In the genomic region with DNA sequence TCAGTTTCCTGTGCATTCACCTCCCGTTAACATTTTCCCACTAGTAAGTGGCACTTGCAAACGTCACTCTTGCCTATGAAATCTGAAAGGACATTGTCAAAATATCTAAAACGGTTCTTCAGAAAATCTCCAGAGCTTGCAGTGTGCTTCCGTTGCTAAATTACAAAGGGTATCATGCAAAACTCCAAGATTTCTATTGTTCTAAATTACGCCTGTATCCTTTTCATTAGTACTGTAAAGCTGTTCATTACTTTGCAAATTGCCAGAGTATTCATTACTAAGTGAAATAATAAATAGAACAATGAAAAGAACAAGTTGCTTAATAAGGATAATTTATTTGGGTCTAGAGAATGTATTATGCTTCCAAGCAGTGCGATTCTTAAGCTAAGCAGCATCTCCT, we compare ENCODE assay signal across 20 mouse cellular contexts.
A peak's percentile ranks its signal among the peaks of the same experiment; 100 is the strongest.
DNase-seq lines count a peak whose midpoint lies in the region; ATAC-seq lines count a peak whose summit lies in the region.
"Had no signal": no experiment of that assay in that cellular context is flagged by ENCODE, and none has a peak within 500 bp of the region (broad histone marks: within the 10 kb centered on the region; RNA-seq: fewer than 3 reads in every experiment).

No protein-coding gene starts in this region.

- H3K27ac ChIP-seq in forebrain, embryonic 14.5 days (ENCODE audit: low read depth, low read length) = no peak overlapping the region
- H3K27ac ChIP-seq in forebrain, embryonic 15.5 days (replicated peaks) = no peak overlapping the region
- H3K27ac ChIP-seq in hindbrain, embryonic 10.5 days = no peak overlapping the region
- H3K27ac ChIP-seq: embryonic facial prominence, embryonic 10.5 days; embryonic facial prominence, embryonic 12.5 days had no signal

- H3K9me3 ChIP-seq in forebrain, embryonic 14.5 days (replicated peaks; ENCODE audit: control insufficient read depth, low read length) = no peaks in the 10 kb centered on the region
- H3K9me3 ChIP-seq in forebrain, embryonic 15.5 days = no peaks in the 10 kb centered on the region
- no peaks in the 10 kb centered on the region for H3K9me3 ChIP-seq in hindbrain, embryonic 10.5 days
- H3K9me3 ChIP-seq: embryonic facial prominence, embryonic 10.5 days; embryonic facial prominence, embryonic 12.5 days had no signal

- ATAC-seq in forebrain, embryonic 14.5 days = peak; percentile 58
- ATAC-seq in forebrain, embryonic 15.5 days (replicated peaks) = no peak; the same call in 1 of the 2 replicates
- ATAC-seq: activated CD4-positive, CD25-positive, alpha-beta regulatory T cell, adult 4 months; forebrain, postnatal 0 days; Patski had no signal

- H3K4me2 ChIP-seq in forebrain, embryonic 14.5 days (ENCODE audit: low read length) = no peak overlapping the region
- H3K4me2 ChIP-seq in forebrain, embryonic 15.5 days (replicated peaks) = no peak overlapping the region
- H3K4me2 ChIP-seq: embryonic facial prominence, embryonic 12.5 days had no signal

- no peaks in the 10 kb centered on the region for H3K36me3 ChIP-seq in forebrain, embryonic 14.5 days (ENCODE audit: control insufficient read depth, insufficient read depth, low read length)
- no peaks in the 10 kb centered on the region for H3K36me3 ChIP-seq in forebrain, embryonic 15.5 days
- H3K36me3 ChIP-seq in hindbrain, embryonic 10.5 days = no peaks in the 10 kb centered on the region
- H3K36me3 ChIP-seq: embryonic facial prominence, embryonic 10.5 days; embryonic facial prominence, embryonic 12.5 days had no signal

- peak; percentile 45 for DNase-seq in forebrain, embryonic 14.5 days (ENCODE audit: low spot score)
- peak; percentile 26 for DNase-seq in retina, postnatal 1 day
- no peak for DNase-seq in retina, embryonic 14.5 days (ENCODE audit: low spot score)
- DNase-seq in brain, adult 2 months (ENCODE audit: low read depth, low spot score) = peak; percentile 2
- DNase-seq in right cerebral cortex, adult 2 months (ENCODE audit: low spot score in 2 of 2) = no peak
- no peak for DNase-seq in hindbrain, embryonic 10.5 days (ENCODE audit: low spot score)
- DNase-seq: adrenal gland, adult 8-10 months; adrenal gland, postnatal 14 days; adrenal gland, postnatal 36 days; cerebellum, adult 11-12 months; cerebellum, adult 2 months; cerebellum, adult 9-10 months; cerebellum, postnatal 10 days; cerebellum, postnatal 25 days; forebrain, postnatal 0 days had no signal

- no peak overlapping the region for H3K4me3 ChIP-seq in forebrain, embryonic 14.5 days (ENCODE audit: low read depth, low read length)
- H3K4me3 ChIP-seq in forebrain, embryonic 15.5 days = no peak overlapping the region
- no peak overlapping the region for H3K4me3 ChIP-seq in hindbrain, embryonic 10.5 days
- H3K4me3 ChIP-seq: embryonic facial prominence, embryonic 10.5 days; embryonic facial prominence, embryonic 12.5 days had no signal

- 0 out of 2 replicates have a peak, but pooled peaks cover 8% of the 10 kb centered on the region for H3K4me1 ChIP-seq in forebrain, embryonic 14.5 days (ENCODE audit: control insufficient read depth, insufficient read depth, low read length)
- peaks cover 13% of the 10 kb centered on the region for H3K4me1 ChIP-seq in forebrain, embryonic 15.5 days
- H3K4me1 ChIP-seq in hindbrain, embryonic 10.5 days (replicated peaks) = no peaks in the 10 kb centered on the region
- H3K4me1 ChIP-seq: embryonic facial prominence, embryonic 10.5 days; embryonic facial prominence, embryonic 12.5 days had no signal

- no peaks in the 10 kb centered on the region for H3K27me3 ChIP-seq in forebrain, embryonic 14.5 days (replicated peaks; ENCODE audit: control insufficient read depth, insufficient read depth, low read length)
- no peaks in the 10 kb centered on the region for H3K27me3 ChIP-seq in forebrain, embryonic 15.5 days
- no peaks in the 10 kb centered on the region for H3K27me3 ChIP-seq in hindbrain, embryonic 10.5 days (ENCODE audit: insufficient read depth, poor library complexity, severe bottlenecking)
- H3K27me3 ChIP-seq: embryonic facial prominence, embryonic 12.5 days had no signal

- no peak overlapping the region for H3K9ac ChIP-seq in forebrain, embryonic 14.5 days (ENCODE audit: low read length)
- no peak overlapping the region for H3K9ac ChIP-seq in forebrain, embryonic 15.5 days (replicated peaks)
- H3K9ac ChIP-seq: embryonic facial prominence, embryonic 12.5 days; forebrain, postnatal 0 days had no signal

- 14% methylated on average over 6 of the region's 6 CpGs for WGBS in forebrain, embryonic 14.5 days
- WGBS in forebrain, embryonic 15.5 days = 22% methylated on average over 6 of the region's 6 CpGs
- WGBS in hindbrain, embryonic 10.5 days = 87% methylated on average over 6 of the region's 6 CpGs

Comparison
In these comparisons a context has a peak if more than half of its experiments do, and no peak if none do; other contexts are left out.
1. DNase-seq: peak in forebrain, embryonic 14.5 days (single experiment), retina, postnatal 1 day (single experiment) and brain, adult 2 months (single experiment); none in retina, embryonic 14.5 days (single experiment), right cerebral cortex, adult 2 months (0 of 2) and hindbrain, embryonic 10.5 days (single experiment).